Mouse (Mus musculus): Measurements from ENCODE around the gene Bmp2k.

Bmp2k gene

DNA sequence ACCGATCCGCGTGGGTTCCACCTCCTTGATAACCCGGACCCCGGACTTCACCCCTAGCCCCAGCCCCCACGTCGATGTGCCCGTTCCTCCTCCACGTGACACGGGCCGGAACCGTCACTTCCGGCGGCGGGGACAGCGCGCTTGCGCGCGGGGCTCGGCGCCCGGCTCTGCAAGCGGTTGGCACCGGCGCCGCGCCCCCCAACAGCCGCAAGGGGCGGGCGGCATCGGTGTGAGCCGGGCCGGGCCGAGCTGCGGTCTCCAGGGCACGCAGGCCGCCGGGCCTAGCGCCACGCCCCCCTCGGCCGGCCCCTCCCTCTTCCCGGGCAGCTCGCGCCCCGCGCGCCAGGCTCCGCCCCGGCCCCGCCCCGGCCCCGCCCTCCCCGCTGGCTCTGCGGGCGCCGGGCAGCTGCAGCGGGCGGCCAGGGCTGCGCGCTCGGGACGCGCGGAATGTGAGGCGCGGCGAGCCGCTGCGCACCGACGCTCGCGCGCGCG, at the start of gene Bmp2k:
TSS of gene Bmp2k (plus strand) at position 380 of the 492 bp plus-strand sequence.
- DNase-seq (ENCODE audit: low spot score in 2 of 2) = peak; percentile 74 to 89

DNA sequence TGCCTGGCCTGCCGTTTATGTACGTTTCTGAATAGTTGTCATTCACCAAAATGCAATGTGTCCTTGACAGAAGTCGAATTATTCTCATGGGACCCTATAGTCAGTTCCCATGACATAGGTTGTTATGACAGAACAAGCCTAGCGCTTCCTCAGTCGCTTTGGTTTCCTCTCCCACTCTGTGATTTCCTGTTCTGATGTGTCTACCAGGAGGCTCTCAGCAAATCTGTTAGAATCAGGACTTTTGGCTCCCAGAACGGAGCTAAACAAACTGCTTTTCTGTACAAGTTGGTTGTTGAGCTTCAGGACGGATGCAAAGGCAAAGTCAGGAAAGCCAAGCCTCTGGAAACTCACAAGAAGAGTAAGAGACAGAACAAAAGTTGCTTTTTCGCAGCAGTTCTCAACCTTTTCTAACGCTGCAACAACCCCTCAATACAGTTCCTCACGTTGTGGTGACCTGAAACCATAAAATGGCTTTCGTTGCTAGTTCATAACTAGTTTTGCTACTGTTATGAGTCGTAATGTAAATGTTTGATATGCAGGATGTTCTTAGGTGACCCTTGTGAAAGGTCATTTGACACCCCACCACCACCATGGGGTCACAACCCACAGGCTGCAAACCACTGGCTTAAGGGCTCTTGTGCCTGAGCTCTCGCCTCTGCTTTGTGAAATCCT, 48.5 kb upstream of the Bmp2k start:
- peak; percentile 7 to 39 for DNase-seq (ENCODE audit: low spot score in 2 of 2)

DNA sequence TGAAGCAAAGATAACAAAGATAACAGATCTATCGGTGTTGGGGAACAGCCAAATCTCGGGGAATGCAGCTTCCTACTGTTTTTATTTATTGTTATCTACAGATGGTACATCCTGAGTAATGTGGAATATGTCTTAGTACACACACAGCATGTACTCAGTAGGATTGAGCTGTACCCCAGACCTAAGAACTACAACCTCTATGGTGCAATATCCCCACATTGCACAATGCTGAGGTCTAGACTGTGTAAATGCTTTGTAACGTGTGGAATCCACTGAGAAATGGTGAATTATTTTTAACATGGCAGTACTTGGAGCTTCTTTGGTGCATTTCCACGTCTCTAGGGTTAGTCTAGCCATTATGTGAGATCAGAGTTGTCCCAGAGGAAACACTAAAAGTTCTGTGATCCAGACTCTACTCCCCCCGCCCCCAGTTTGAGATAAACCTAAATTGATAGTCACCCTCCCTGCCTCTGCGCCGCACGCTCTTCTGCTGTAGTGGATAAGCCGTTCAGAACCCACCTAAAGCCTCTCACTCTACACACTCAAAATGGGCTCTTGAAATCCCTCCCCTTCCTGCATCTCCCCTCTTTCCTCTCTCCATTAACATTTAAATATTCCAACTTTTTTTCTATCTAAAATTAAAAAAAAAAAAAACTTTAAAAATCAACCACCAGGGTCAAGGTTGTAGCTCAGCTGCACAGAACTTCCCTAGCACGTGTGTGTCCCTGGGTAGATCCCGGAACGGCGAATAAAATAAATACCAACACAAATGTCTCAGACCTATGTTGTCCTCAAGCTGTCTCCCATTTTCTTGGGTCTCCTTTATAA, 47.4 kb upstream of the Bmp2k start:
- no peak for DNase-seq (ENCODE audit: low spot score in 2 of 2)

DNA sequence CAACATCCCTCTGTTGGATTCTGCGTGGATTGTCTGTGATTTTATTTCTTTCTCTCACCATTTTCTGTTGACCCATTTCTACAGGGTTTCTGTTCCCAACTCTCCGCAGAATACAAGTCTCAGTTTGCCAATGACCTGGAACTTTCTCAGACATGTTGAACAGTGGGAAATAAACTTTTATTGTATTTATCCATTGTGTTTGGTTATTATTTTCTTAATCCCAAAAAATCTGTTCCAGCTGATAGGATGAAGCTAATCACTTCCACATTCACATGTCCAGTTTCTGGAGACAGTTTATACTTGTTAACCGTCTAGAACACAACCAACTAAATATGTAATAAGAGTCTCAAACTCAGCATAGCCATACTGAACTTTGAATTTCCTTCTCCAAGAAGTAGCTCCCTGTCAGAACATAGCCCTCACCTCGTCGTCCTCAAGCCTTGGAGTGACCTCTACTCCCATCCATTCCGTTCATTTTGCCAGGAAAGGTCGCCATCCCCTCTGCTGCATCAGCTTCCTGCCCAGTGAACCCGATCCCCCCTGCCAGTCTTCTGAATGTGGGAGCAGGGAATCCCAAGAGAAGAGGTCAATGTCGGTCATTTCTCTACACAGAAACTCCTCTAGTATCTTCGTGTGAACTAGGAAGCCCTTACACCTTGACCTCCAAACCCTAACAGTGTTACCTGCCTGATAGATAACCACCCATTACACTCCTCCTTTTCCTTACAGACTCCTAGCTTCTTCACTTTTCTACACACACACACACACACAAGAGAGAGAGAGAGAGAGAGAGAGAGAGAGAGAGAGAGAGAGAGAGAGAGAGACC, 46.6 kb upstream of the Bmp2k start:
- DNase-seq (ENCODE audit: low spot score in 2 of 2) = no peak

DNA sequence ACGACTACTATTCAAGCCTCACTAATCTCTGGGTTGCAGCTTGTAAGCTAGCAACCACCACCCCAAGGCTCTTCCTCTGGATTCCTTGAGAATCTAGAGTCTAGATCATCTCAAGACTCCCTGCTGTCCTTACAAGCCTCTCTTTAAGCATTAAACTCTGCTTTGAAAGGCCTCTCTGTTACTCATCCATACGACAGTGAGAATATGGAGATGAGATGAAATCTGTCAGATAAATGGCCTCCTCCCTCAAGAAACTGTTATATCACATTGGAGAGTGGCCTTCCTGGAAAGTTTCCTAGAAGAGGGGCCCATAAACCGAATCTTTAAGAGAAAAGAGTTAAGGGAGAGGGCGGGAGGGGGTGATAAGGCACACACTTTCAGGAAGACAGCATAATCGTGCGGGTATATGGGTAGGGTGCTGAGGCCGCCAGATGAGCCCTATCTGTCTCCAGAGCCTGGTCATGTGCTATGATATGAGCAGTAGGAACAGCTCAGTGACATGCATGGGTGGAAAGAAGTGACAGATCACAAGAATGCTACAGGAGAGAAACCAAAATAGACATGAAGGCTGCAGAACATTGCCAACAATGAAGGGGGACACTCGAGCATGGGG, 45.9 kb upstream of the Bmp2k start:
- no peak for DNase-seq (ENCODE audit: low spot score in 2 of 2)

DNA sequence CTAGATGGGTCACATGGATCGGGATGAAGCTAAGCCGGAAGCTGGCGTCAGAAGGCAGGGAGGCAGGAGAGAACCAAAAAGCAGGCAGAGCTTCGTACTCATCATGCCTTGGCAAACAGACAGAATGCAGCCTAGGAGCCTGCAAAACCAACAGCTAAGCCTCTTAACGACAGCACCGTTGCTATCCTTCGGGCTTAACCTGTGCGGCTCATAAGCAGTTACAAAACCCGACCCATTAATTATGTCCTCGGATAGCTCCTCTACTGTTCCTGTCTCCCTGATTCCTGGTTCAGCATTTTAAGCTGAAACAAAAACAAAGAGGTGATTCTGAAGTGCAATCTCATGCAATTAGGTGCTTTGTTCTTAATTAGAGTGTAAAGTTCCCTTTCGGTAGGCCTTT, 43.4 kb upstream of the Bmp2k start:
- no peak for DNase-seq (ENCODE audit: low spot score in 2 of 2)

DNA sequence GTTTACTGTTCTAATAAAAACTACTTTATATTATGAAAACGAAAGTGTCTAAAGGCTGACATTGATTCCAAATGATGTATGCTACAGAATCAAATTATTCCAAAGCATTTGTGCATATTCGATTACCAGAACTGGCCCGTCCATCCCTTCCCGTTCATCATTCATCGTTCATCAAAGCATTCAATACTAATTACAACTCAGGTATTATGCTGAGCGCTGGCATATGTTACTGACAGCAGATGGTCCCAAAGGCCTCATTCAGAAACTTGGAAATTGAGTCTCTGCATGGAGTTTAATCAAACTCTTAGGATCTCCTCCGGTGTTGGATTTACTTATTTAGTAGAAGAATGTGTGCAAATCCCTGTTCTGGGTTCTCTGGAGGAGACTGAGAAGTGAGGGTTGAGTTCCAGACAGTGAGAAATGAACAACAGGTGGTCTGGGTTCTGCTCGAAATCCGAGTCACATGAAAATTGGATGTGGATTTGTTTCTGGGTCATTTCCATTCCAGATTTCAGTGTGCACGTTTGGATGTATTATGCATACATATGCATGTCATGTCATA, 42.9 kb upstream of the Bmp2k start:
- DNase-seq (ENCODE audit: low spot score in 2 of 2) = no peak

DNA sequence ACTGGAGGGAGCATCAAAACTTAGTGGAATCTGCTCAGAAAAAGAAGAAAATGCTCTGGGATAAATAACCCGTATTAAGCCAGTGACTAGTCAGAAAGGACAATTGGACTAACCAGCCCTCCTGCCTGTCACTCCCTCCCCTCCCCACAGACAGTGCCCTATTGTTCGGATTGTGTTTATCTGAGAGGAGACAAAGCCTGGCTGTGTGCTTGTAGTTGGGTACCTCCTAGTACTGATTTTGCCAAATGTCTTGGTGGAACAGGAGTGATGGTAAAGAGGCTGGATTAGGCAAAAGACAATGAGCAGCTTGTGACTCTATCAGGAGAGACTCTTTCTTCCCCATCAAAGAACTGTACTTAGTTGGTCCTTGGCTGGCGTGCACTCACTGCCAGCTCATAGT, 40.6 kb upstream of the Bmp2k start:
- no peak for DNase-seq (ENCODE audit: low spot score in 2 of 2)

DNA sequence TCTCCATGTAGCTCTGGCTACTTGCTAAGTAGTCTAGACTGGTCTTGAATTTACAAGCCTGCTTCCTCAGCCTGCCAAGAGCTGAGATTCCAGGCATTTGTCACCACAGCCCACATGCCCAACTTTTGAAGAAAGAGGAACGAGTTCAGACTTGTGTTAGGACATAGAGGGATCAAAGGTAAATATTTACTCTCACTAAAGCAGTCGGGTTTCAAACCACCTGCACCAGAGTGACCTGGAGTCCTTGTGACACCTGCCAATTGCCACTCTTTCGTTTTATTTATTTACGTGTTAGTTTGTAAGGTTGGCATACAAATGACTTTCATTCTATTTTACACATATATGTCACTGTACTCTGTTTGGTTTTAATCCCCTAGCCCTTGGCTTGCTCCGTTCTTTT, 36.4 kb upstream of the Bmp2k start:
- DNase-seq (ENCODE audit: low spot score in 2 of 2) = no peak

DNA sequence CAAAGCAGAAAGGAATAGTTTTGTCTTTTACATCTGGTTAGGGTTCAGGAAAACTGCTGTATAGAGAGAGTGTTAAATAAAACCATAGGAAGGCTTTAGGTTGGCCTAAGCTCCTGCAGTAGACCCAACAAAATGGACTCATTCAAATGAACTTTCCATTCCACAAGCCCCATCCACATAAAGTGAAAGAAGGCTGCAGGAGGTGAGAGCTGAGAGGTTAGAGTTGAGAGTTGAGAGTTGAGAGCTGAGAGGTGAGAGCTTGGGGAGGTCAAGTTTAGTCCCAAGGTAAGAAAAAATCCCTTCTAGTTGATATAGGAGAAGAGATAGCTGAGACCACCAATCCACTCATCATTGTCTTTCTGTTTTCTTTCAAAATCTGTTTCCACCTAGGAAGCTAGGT, 35.6 kb upstream of the Bmp2k start:
- no peak for DNase-seq (ENCODE audit: low spot score in 2 of 2)

DNA sequence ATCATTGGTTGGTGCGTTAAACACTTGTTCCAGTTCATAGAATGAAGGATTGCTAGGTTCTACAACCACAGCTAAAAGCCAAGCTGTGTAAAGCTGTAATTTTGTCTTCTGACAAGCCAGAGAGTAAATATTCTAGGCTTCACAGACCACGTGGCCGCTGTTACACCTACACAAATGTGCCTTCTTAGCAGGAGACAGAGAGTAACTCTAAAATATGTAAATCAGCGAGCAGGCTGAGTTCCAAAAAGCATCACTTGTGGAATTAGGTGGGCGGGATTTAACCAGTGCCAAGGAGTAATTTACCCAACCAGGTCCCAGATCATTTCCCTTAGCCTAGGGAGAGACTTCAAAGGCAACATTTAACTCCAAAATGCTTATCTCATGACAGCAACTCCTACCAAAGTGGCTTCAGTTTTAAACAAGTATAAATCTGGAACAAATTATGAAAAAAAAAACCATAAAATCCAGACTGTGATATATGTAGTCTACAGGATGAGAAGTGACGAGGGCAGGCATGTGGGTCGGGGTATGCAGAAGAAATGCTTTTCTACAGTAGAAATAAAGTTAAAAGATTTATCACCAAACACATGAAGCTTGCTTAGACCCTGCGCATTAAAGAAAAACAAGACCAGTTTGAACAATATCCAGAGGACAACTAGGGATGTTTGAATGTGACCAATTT, 35.1 kb upstream of the Bmp2k start:
- no peak for DNase-seq (ENCODE audit: low spot score in 2 of 2)

DNA sequence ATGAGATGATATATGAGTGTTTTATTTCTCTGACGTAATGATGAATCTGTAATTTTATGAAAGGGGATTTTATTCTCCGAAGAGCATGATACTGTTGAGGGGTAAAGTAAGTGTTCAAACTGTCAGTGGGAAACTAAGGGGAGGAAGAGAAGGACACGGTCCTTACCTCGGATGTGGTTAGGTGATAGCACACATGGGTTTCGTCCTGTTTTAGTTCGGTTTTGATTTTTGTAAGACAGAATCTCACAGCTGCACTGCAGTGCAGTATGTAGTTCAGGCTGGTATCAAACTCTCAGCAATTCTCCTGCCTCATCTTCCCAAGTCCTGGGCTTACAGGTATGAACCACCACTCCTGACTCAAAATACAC, 34.6 kb upstream of the Bmp2k start:
- no peak for DNase-seq (ENCODE audit: low spot score in 2 of 2)

DNA sequence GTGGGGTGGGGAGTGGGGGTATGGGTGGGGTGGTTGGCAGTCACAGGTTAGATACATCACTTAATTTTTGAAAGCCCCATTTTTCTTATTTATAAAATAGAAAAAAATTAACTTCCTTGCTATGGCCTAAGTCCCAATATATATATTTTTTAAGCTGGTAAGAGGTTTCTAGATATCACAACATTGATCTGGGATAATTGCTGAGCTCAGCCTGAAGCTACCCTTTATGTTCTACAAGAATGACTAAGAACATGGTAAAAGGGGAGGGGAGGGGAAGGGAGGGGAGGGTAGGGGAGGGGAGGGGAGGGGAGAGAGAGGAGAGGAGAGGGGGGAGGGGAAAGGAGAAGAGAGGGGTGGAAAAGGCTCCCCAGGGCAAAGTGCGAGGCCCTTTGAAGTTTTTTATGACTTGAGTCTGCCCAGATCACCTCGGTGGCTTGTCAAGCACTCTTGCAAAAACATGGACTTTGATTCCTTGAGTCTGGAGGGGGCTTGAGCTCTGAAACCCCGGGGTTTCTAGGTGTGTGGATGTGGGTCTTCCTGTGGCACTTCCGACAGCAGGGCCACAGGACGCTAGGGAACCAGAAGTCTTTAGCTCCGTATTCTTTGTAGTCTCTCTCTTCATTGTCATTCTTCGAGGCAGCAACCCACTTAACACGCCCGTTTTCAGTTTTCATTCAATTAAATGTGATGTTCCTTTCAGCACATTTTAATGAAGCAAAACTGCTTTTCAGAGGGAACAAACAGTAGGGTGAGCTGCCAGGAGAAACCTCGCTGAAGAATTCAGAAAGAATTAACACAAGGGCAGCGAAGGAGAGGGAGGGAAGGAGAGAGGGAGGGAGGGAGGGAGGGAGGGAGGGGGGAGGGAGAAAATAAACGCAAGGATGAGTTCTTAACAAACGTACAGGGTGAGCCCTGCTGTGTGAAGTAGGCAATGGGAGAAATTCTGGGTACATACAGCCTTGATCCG, 33.1 kb upstream of the Bmp2k start:
- no peak for DNase-seq (ENCODE audit: low spot score in 2 of 2)

DNA sequence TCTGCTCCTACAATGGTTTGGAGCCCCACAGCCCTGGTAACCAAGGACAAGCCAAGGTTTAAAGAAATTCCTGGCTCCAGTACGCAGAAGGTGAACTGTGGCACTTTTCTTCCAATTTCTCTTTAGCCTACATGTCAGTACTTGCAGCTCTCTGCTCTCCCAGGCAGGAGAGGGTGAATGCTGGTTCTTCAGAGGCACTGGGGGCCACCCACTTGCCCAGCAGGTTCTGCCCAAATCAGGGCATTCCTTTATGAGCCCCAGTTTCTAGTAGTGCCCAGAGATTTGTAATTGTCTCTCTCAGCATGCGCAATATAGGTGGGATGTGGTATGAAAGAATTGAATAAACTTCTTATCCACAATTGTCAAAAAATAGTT, 32.5 kb upstream of the Bmp2k start:
- DNase-seq (ENCODE audit: low spot score in 2 of 2) = no peak

DNA sequence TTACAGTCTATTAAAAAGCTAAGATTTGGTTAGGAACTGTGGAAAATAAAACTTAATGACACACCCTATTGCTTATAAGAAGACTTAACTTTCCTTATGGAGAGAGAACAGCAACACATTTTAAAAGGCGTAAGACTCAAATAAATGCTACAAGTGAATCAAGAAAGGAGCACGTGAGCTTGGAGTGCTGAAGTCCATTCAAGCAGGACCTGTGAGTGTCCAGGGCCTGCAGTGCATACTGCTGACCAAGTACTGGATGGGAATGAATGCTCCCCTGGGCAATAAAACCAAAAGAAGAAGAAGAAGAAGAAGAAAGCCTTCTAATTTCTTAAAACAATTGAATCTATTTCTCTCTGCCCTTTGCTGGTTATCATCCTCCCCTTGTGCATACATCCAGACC, 32.0 kb upstream of the Bmp2k start:
- no peak for DNase-seq (ENCODE audit: low spot score in 2 of 2)

DNA sequence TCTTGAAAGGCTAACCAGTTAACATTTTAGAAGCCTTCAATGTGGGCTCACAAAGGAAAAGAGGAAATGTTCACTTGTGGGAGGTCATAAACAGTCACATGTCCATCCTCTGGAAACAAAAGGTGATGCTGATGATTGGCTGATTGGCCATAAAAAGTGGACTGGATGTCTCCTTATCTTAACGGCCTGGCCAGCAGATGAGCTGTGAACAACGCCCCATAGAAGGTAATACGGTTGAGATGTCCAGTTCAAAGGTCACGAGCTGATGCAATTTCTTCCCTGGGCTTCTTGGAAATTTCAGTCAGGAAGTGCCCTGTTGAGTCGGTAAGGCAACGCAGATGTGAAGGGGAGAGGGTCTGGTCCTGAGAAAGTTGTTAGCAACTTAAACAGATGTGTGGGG, 28.9 kb upstream of the Bmp2k start:
- DNase-seq (ENCODE audit: low spot score in 2 of 2) = no peak

DNA sequence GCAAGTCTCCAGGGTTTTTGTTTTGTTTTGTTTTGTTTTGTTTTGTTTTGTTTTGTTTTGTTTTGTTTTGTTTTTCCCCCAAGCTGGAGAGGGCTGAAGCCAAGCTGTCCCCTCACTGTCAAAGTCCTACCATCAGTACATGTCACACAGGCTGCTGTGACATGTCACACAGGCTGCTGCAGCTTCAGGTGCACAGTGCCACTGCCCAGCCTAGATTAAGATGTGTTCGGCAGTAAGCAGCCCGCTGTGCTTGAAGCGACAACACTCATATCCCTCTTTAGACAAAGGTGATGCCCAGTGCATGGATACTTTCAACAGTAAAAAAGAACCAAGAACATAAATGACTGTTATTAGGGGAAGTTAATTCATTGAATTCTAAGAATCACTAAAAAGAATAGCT, 28.5 kb upstream of the Bmp2k start:
- DNase-seq (ENCODE audit: low spot score in 2 of 2) = no peak

DNA sequence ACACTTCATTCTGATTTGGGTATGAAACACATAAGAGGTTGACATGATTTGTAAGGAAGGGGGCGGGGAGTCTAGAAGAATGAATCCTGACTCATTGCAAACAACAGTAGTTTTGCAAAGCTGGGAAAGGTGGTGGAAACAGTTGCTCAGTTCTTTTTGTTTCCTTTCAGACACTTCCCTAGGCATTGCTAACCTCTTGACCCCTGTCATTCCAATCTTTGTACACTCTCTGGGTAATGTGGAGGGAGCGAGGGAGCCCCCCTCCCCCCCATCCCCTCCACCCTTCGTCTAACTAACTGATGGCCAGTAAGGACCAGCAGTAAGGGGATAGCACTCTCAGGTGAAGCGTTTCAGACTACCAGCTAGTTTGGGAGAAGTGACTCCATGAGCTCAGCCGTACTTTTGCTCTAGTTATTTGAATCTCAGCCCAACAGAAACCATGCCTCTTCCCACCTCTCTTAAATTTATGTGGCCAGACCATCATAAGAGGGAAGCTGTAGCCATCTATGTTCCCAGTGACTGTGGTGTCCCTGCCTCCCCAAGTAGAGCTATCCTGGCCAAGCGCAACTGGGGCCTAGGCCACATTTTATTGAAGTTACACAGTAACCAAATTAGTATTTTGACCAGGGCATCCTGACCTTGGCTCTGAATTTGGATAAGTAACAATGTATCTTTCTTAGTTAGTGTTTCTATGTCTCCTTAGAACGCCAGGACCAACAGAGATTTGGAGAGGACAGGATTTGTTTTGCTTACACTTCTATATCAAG, 27.6 kb upstream of the Bmp2k start:
- no peak for DNase-seq (ENCODE audit: low spot score in 2 of 2)

DNA sequence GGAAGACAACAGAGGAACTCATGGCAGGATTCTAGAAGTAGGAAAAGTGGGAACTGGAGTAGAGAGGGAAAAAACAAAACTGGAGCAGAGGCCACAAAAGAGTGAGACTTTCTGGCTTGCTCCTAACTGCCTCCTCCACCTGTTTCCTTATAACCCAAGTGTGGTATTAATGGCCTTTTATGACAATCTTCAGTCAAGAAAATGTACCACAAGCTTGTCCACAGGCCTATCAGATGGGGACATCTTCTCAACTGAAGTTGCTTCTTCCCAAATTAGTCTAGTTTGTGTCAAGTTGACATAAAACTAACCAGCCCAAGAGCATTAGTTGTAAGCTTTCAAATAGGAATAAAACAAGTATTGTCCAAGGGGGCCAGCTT, 27.0 kb upstream of the Bmp2k start:
- no peak for DNase-seq (ENCODE audit: low spot score in 2 of 2)

Measured in natural killer cell, adult 2 months (primary cell).